Mouse (Mus musculus) limb, embryonic 11.5 days (tissue): Measurements from ENCODE around the gene Mapt. TPM values are rescaled to one million over a fixed set of nuclear protein-coding genes. Genes with fewer than 3 reads are reported as not detected.

ENCODE experiments used
- ATAC-seq: fragments of 200-750 bp; cut with Nextera tagmentation; 2 replicates; pipeline ENCODE4 v1.8.0; 2017; ENCODE audit warnings: low read depth; ENCODE audit not compliant: insufficient number of reproducible peaks, low FRiP score, low TSS enrichment
- DNase-seq: peaks from one replicate; pipeline ENCODE4 v3.0.0-alpha.2; 2015; ENCODE audit warnings: low spot score
- H3K27ac ChIP-seq: fragments of 300-500 bp; sonication (generic); replicated peaks from 2 replicates; pipeline ENCODE4 v1.5.1; 2014; ENCODE audit warnings: low read depth, mild to moderate bottlenecking, low read length
- H3K27me3 ChIP-seq: fragments of 300-500 bp; sonication (generic); 2 replicates; pipeline ENCODE4 v1.6.1; 2014; ENCODE audit warnings: mild to moderate bottlenecking, low read length, mixed read lengths; ENCODE audit not compliant: control insufficient read depth, insufficient read depth
- H3K36me3 ChIP-seq: fragments of 300-500 bp; sonication (generic); 2 replicates; pipeline ENCODE4 v1.6.1; 2014; ENCODE audit warnings: mild to moderate bottlenecking, low read length, moderate library complexity, mixed read lengths; ENCODE audit not compliant: control insufficient read depth, insufficient read depth
- H3K4me1 ChIP-seq: fragments of 300-500 bp; sonication (generic); 2 replicates; pipeline ENCODE4 v1.6.1; 2014; ENCODE audit warnings: low read length, mixed read lengths; ENCODE audit not compliant: control insufficient read depth, insufficient read depth
- H3K4me2 ChIP-seq: fragments of 300-500 bp; sonication (generic); 2 replicates; pipeline ENCODE4 v1.6.1; 2014; ENCODE audit warnings: low read depth, mild to moderate bottlenecking, moderate library complexity; ENCODE audit not compliant: severe bottlenecking
- H3K4me3 ChIP-seq: fragments of 300-500 bp; sonication (generic); 2 replicates; pipeline ENCODE4 v1.5.1; 2014; ENCODE audit warnings: low read depth, low read length
- H3K9ac ChIP-seq: fragments of 300-500 bp; sonication (generic); 2 replicates; pipeline ENCODE4 v1.6.1; 2014; ENCODE audit warnings: mild to moderate bottlenecking, low read length
- H3K9me3 ChIP-seq: fragments of 300-500 bp; sonication (generic); 2 replicates; pipeline ENCODE4 v1.6.1; 2016; ENCODE audit warnings: low read length; ENCODE audit not compliant: control insufficient read depth
- WGBS: fragments of 180-500 bp; shearing (Covaris S2); extraction: QIAGEN DNeasy Blood & Tissue Kit; methylation state at CpG from one replicate; pipeline ENCODE4 v1.1.7; 2014; 5-methylcytosine and 5-hydroxymethylcytosine counted together
- polyA plus RNA-seq: library from polyadenylated mRNA; unstranded; fragments of >200 nt; fragmentation: Nextera tagmentation; extraction: Ambion mirVana; gene quantifications from 2 replicates; pipeline ENCODE4 v1.2.1, GENCODE M21; 2014

Mapt gene
- polyA plus RNA-seq, 1 experiment from 2014 or later = 1.1 TPM

- ATAC-seq (no peak), DNase-seq (no peak)
- Histone ChIP-seq H3K4me1 (0 out of 2 replicates have a peak, but pooled peaks cover 2% of the 10 kb centered on the region), H3K9me3 (no peaks in the 10 kb centered on the region), H3K4me2 (no peak overlapping the region), H3K36me3 (no peaks in the 10 kb centered on the region), H3K27me3 (no peaks in the 10 kb centered on the region), H3K27ac (no peak overlapping the region), H3K4me3 (no peak overlapping the region), H3K9ac (no peak overlapping the region)
- WGBS = 83% methylated on average over 6 of the region's 6 CpGs
Measured at GRCm38 (mm10) chr11:104271876-104272275, 40.7 kb downstream of the Mapt start.

GRCm38 (mm10) chr11:104272352-104272751 is 41.2 kb downstream of the Mapt start:
- H3K4me1 ChIP-seq = 0 out of 2 replicates have a peak, but pooled peaks cover 2% of the 10 kb centered on the region
- no peak overlapping the region for H3K4me2 ChIP-seq
- H3K9me3 ChIP-seq = no peaks in the 10 kb centered on the region
- 84% methylated on average over 8 of the region's 8 CpGs for WGBS
- H3K9ac ChIP-seq = no peak overlapping the region
- no peak for ATAC-seq
- DNase-seq = no peak
- no peaks in the 10 kb centered on the region for H3K36me3 ChIP-seq
- no peak overlapping the region for H3K4me3 ChIP-seq
- no peaks in the 10 kb centered on the region for H3K27me3 ChIP-seq
- no peak overlapping the region for H3K27ac ChIP-seq

- no peak overlapping the region for H3K9ac ChIP-seq
- H3K4me3 ChIP-seq = no peak overlapping the region
- 89% methylated on average over 7 of the region's 7 CpGs for WGBS
- no peaks in the 10 kb centered on the region for H3K27me3 ChIP-seq
- DNase-seq (no peak), ATAC-seq (no peak)
- no peaks in the 10 kb centered on the region for H3K4me1 ChIP-seq
- H3K9me3 ChIP-seq = no peaks in the 10 kb centered on the region
- no peak overlapping the region for H3K27ac ChIP-seq
- H3K36me3 ChIP-seq = no peaks in the 10 kb centered on the region
- H3K4me2 ChIP-seq = no peak overlapping the region
Measured at GRCm38 (mm10) chr11:104275765-104276164, 44.6 kb downstream of the Mapt start.

GRCm38 (mm10) chr11:104278222-104278621 is 47.0 kb downstream of the Mapt start:
- Histone ChIP-seq H3K4me3 (no peak overlapping the region), H3K27ac (no peak overlapping the region), H3K9ac (no peak overlapping the region), H3K4me2 (peak overlapping the region; percentile 20; the same call in 1 of the 2 replicates), H3K4me1 (no peaks in the 10 kb centered on the region), H3K9me3 (no peaks in the 10 kb centered on the region), H3K36me3 (no peaks in the 10 kb centered on the region), H3K27me3 (no peaks in the 10 kb centered on the region)
- no peak for ATAC-seq
- DNase-seq = peak; percentile 73
- 6% methylated on average over 20 of the region's 20 CpGs for WGBS

- Histone ChIP-seq H3K4me3 (no peak overlapping the region), H3K4me2 (no peak overlapping the region), H3K9ac (no peak overlapping the region), H3K4me1 (no peaks in the 10 kb centered on the region), H3K9me3 (no peaks in the 10 kb centered on the region), H3K36me3 (no peaks in the 10 kb centered on the region), H3K27ac (no peak overlapping the region), H3K27me3 (no peaks in the 10 kb centered on the region)
- no peak for DNase-seq
- WGBS = 75% methylated on average over 4 of the region's 4 CpGs
- ATAC-seq = no peak
Measured at GRCm38 (mm10) chr11:104279049-104279448, 47.9 kb downstream of the Mapt start.

GRCm38 (mm10) chr11:104279538-104279937 is 48.3 kb downstream of the Mapt start:
- Histone ChIP-seq H3K27me3 (no peaks in the 10 kb centered on the region), H3K4me3 (no peak overlapping the region), H3K36me3 (no peaks in the 10 kb centered on the region), H3K27ac (no peak overlapping the region), H3K4me1 (no peaks in the 10 kb centered on the region), H3K9me3 (no peaks in the 10 kb centered on the region), H3K9ac (no peak overlapping the region), H3K4me2 (no peak overlapping the region)
- DNase-seq (no peak), ATAC-seq (no peak)
- WGBS = 61% methylated on average over 3 of the region's 3 CpGs

- Histone ChIP-seq H3K36me3 (no peaks in the 10 kb centered on the region), H3K4me2 (no peak overlapping the region), H3K4me1 (no peaks in the 10 kb centered on the region), H3K9me3 (no peaks in the 10 kb centered on the region), H3K4me3 (no peak overlapping the region), H3K9ac (no peak overlapping the region), H3K27ac (no peak overlapping the region), H3K27me3 (no peaks in the 10 kb centered on the region)
- ATAC-seq = no peak
- DNase-seq = no peak
- WGBS = 80% methylated on average over 5 of the region's 5 CpGs
Measured at GRCm38 (mm10) chr11:104281501-104281900, 50.3 kb downstream of the Mapt start.

GRCm38 (mm10) chr11:104287113-104287512 is 55.9 kb downstream of the Mapt start:
- Histone ChIP-seq H3K9me3 (no peaks in the 10 kb centered on the region), H3K4me2 (no peak overlapping the region), H3K36me3 (no peaks in the 10 kb centered on the region), H3K4me1 (no peaks in the 10 kb centered on the region), H3K27me3 (no peaks in the 10 kb centered on the region), H3K4me3 (no peak overlapping the region), H3K27ac (no peak overlapping the region), H3K9ac (no peak overlapping the region)
- DNase-seq (no peak), ATAC-seq (no peak)
- WGBS = 96% methylated on average over 18 of the region's 18 CpGs

GRCm38 (mm10) chr11:104288835-104289198 is 57.6 kb downstream of the Mapt start:
- no peak overlapping the region for H3K27ac ChIP-seq
- H3K9me3 ChIP-seq = no peaks in the 10 kb centered on the region
- no peak for ATAC-seq
- no peak overlapping the region for H3K4me3 ChIP-seq
- 51% methylated on average over 6 of the region's 6 CpGs for WGBS
- no peaks in the 10 kb centered on the region for H3K4me1 ChIP-seq
- H3K9ac ChIP-seq = no peak overlapping the region
- no peaks in the 10 kb centered on the region for H3K27me3 ChIP-seq
- no peaks in the 10 kb centered on the region for H3K36me3 ChIP-seq
- H3K4me2 ChIP-seq = no peak overlapping the region
- DNase-seq = no peak
